Mouse (Mus musculus) E14TG2a.4 (cell line): ENCODE results near the gene Ryr1.

Experiments
- CTCF ChIP-seq: conservative IDR thresholded peaks from 2 replicates; pipeline ENCODE4 v1.5.1; 2014; ENCODE audit warnings: low read length
- POU5F1 ChIP-seq: IDR thresholded peaks from 2 replicates; pipeline ENCODE4 v1.6.1; 2014; ENCODE audit warnings: low read length, borderline replicate concordance

DNA sequence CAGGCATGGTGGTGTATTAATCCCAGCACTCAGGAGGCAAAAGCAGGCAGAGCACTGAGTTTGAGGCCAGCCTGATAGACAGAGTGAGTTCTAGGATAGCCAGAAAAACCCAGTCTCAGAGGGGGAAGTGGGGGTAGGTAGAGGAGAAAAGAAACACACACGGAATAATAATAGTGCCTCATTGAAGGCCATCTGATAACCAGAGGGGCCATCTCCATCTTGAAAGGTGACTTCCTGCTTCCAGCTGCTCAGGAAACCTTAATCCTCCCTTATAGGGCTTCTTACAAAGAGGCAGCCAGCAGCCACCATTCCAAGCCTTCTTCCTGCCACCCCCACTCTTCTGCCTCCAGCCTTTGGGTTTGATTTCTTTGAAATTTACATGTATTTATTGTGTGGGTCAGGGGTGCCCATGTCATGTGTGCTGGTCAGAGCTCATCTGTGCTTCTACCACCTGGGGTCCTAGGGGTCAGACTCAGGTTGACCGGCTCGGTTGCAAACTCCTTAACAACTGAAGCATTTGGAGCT is 161.5 kb downstream of the Ryr1 start:
- no peak for TF ChIP-seq CTCF
- 0 out of 2 replicates have a peak, but pooled peaks have one; percentile 45 for TF ChIP-seq POU5F1
